In genomic region chr11:68231558-68231957, GRCm38 (mm10) we compare ENCODE assay signal across 17 mouse cellular contexts.
DNase-seq lines count a peak whose midpoint lies in the region; ATAC-seq and TF ChIP-seq lines count a peak whose summit lies in the region.
"Had no signal": no experiment of that assay in that cellular context is flagged by ENCODE, and none has a peak within 500 bp of the region (broad histone marks: within the 10 kb centered on the region; RNA-seq: fewer than 3 reads in every experiment).

No protein-coding gene starts in this region.

- 95% methylated on average over 5 of the region's 5 CpGs for WGBS in intestine, postnatal 0 days
- WGBS in intestine, embryonic 16.5 days: 96% methylated on average over 5 of the region's 5 CpGs
- 98% methylated on average over 5 of the region's 5 CpGs for WGBS in lung, postnatal 0 days

- ATAC-seq in intestine, postnatal 0 days: no peak
- no peak for ATAC-seq in intestine, embryonic 16.5 days
- no peak for ATAC-seq in lung, postnatal 0 days
- ATAC-seq: hindbrain, embryonic 16.5 days; midbrain, embryonic 16.5 days had no signal

- H3K27ac ChIP-seq in intestine, postnatal 0 days (ENCODE audit: low read depth, low read length): no peak overlapping the region
- H3K27ac ChIP-seq in intestine, embryonic 16.5 days (ENCODE audit: low read length): no peak overlapping the region
- H3K27ac ChIP-seq in lung, postnatal 0 days (ENCODE audit: low read length): no peak overlapping the region
- H3K27ac ChIP-seq: embryonic facial prominence, embryonic 10.5 days; heart, embryonic 13.5 days had no signal

- DNase-seq in lung, postnatal 0 days (ENCODE audit: low spot score): no peak
- DNase-seq in lung, postnatal 14 days: no peak
- peak; percentile 34 for DNase-seq in WW6 (ENCODE audit: low read depth, low spot score)
- no peak for DNase-seq in right cerebral cortex, postnatal 25 days
- no peak for DNase-seq in adrenal gland, postnatal 36 days
- DNase-seq: cerebellum, adult 8-10 months; heart, postnatal 4 days; kidney, adult 18-20 months; lung, postnatal 36 days; right cerebral cortex, postnatal 14 days had no signal

- H3K27me3 ChIP-seq in intestine, postnatal 0 days (replicated peaks; ENCODE audit: control insufficient read depth, insufficient read depth, low read length): no peaks in the 10 kb centered on the region
- no peaks in the 10 kb centered on the region for H3K27me3 ChIP-seq in intestine, embryonic 16.5 days (replicated peaks; ENCODE audit: control insufficient read depth, insufficient read depth, low read length)
- H3K27me3 ChIP-seq in lung, postnatal 0 days (replicated peaks; ENCODE audit: insufficient read depth, low read length): no peaks in the 10 kb centered on the region
- H3K27me3 ChIP-seq in E14TG2a.4 (ENCODE audit: insufficient read depth, low read length): no peaks in the 10 kb centered on the region

- H3K36me3 ChIP-seq in intestine, postnatal 0 days (ENCODE audit: control insufficient read depth, insufficient read depth): no peaks in the 10 kb centered on the region
- H3K36me3 ChIP-seq in intestine, embryonic 16.5 days (ENCODE audit: control insufficient read depth, insufficient read depth, low read length): no peaks in the 10 kb centered on the region
- no peaks in the 10 kb centered on the region for H3K36me3 ChIP-seq in lung, postnatal 0 days (ENCODE audit: insufficient read depth, low read length)
- H3K36me3 ChIP-seq in E14TG2a.4 (ENCODE audit: insufficient read depth, low read length): peaks cover 50% of the 10 kb centered on the region

- no peak for TF ChIP-seq EP300 in lung, postnatal 0 days (IDR thresholded peaks at IDR 0.05)

- 0 out of 2 replicates have a peak, but pooled peaks cover 3% of the 10 kb centered on the region for H3K9me3 ChIP-seq in intestine, postnatal 0 days (ENCODE audit: control insufficient read depth)
- no peaks in the 10 kb centered on the region for H3K9me3 ChIP-seq in intestine, embryonic 16.5 days (ENCODE audit: control insufficient read depth, low read length)
- H3K9me3 ChIP-seq in lung, postnatal 0 days (ENCODE audit: low read length): no peaks in the 10 kb centered on the region
- no peaks in the 10 kb centered on the region for H3K9me3 ChIP-seq in E14TG2a.4 (ENCODE audit: low read length)
- H3K9me3 ChIP-seq: embryonic facial prominence, embryonic 10.5 days; heart, embryonic 13.5 days had no signal

- no peak overlapping the region for H3K4me3 ChIP-seq in intestine, postnatal 0 days (ENCODE audit: low read depth, low read length)
- no peak overlapping the region for H3K4me3 ChIP-seq in intestine, embryonic 16.5 days (ENCODE audit: low read length)
- no peak overlapping the region for H3K4me3 ChIP-seq in lung, postnatal 0 days (ENCODE audit: low read depth, low read length)
- no peak overlapping the region for H3K4me3 ChIP-seq in E14TG2a.4 (replicated peaks; ENCODE audit: low read length)
- H3K4me3 ChIP-seq: embryonic facial prominence, embryonic 10.5 days; heart, embryonic 13.5 days had no signal

- H3K4me1 ChIP-seq in intestine, postnatal 0 days (replicated peaks; ENCODE audit: control insufficient read depth, insufficient read depth, low read length): no peaks in the 10 kb centered on the region
- peaks cover 3% of the 10 kb centered on the region; the same call in 1 of the 2 replicates for H3K4me1 ChIP-seq in intestine, embryonic 16.5 days (ENCODE audit: control insufficient read depth, insufficient read depth, low read length)
- no peaks in the 10 kb centered on the region; the same call in 1 of the 2 replicates for H3K4me1 ChIP-seq in lung, postnatal 0 days (ENCODE audit: insufficient read depth, low read depth, low read length)
- H3K4me1 ChIP-seq in E14TG2a.4 (replicated peaks; ENCODE audit: low read depth, low read length): peaks cover 2% of the 10 kb centered on the region; the same call in 1 of the 2 replicates

- TF ChIP-seq CTCF in intestine, postnatal 0 days (IDR thresholded peaks at IDR 0.05; ENCODE audit: low read depth): peak; percentile 36; the same call in 1 of the 2 replicates
- peak; percentile 43 for TF ChIP-seq CTCF in lung, postnatal 0 days (IDR thresholded peaks at IDR 0.05)
- peak; percentile 80 for TF ChIP-seq CTCF in E14TG2a.4 (conservative IDR thresholded peaks at IDR 0.05; ENCODE audit: low read length)

- no peak overlapping the region for H3K9ac ChIP-seq in intestine, postnatal 0 days (ENCODE audit: low read depth, low read length)
- H3K9ac ChIP-seq in intestine, embryonic 16.5 days (ENCODE audit: low read depth, low read length): no peak overlapping the region
- no peak overlapping the region for H3K9ac ChIP-seq in lung, postnatal 0 days (replicated peaks; ENCODE audit: low read depth)
- H3K9ac ChIP-seq: heart, embryonic 13.5 days had no signal

- H3K4me2 ChIP-seq in intestine, postnatal 0 days (replicated peaks; ENCODE audit: low read depth): no peak overlapping the region
- H3K4me2 ChIP-seq in intestine, embryonic 16.5 days (ENCODE audit: low read depth, low read length): no peak overlapping the region
- H3K4me2 ChIP-seq in lung, postnatal 0 days (replicated peaks; ENCODE audit: low read depth, low read length): no peak overlapping the region
- H3K4me2 ChIP-seq: heart, embryonic 13.5 days had no signal
